Mouse (Mus musculus) fibroblast of lung, adult 2 months (primary cell): ENCODE measurements around the gene Deup1.

Source experiments
- DNase-seq: peaks from one replicate; pipeline ENCODE4 v3.0.0-alpha.2; 2011; ENCODE audit warnings: low read depth

Gene Deup1

DNA sequence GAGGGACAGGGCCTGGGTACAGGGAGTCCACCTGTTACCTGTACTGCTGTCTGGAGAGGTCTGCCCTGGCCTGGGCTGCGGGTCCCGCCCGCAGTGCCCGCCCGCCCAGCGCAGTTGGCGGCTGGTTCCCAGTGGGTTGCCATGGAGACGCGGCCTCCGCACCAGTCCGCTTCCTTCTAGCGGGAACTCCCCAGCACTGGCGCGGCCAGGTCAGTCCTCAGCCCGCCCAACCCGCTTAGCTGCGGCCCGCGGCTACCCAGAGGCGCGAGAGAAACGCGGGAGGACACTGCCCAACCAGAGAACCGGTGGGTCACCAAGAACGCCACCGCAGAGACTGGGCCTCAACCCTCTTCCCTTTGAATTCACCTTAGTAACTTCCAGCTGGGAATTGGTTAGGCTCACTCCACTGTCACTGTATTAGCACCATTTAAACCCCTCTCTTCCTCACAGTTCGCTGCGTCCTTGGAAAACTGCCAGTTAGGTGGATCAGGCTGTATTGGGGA is at the start of gene Deup1:
TSS of gene Deup1 (minus strand) at position 149 of the 503 bp plus-strand sequence.
- DNase-seq = no peak

DNA sequence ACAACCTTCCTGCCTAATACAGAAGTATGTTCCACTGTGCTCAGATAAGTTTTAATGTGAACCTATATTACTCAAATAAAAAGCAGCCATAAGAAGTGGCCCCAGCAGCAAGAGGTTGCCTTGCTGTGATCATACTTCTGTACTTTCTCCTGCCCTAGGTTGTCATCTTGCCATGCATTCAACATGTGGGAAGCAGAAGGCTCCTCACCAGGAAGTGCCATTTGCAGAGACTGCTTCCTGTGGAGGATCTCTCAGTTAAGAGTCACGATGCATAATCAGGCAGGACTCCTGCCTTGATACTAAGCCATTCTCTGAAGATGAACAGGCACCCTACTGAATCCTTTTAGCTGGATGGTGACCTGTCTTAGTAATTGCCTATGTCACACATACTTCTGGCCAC is 44.5 kb upstream of the Deup1 start:
- no peak for DNase-seq

DNA sequence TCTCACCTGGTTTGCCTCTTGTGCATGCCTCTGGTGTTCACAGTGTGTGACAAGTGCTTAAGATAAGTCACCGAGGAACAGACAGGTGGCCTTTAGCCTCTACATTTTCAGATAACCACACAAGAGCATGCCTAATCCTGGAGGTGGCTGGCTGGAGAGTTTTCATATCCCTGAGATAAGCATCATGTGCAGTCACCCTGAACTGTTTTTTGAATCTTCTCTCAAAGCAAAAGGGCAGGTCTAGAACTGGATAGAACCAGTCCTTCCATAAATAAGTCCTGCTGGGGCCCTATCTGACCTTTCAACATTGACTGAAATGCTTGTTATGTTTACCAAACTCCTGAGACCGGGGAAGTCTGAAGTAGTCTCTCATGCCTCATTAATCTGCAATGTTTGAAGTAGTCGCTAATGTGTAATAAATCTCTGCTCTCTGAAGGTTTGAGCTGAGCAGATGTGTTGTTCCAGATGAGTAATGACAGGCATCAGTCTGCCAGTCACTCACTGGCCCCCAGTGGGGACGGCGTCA is 42.3 kb upstream of the Deup1 start:
- no peak for DNase-seq

DNA sequence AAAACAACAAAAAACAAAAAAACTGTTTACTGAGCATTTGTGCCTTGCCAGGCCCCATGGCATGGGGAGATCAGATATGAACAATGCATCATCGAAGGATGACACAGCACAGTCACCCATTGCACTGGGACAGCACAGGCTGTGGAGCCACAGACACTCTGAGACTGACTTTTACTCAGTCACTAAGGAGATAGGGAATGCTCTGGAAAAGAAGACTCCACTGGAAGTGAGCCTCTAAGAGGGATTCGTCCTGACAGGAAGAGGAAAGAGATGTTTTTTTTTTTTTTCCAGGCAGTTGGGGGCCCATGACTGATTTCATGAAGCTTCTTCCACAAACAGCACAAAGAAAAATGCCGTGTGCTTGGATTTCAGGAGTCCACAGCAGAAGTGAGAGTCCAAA is 41.7 kb upstream of the Deup1 start:
- DNase-seq = no peak

DNA sequence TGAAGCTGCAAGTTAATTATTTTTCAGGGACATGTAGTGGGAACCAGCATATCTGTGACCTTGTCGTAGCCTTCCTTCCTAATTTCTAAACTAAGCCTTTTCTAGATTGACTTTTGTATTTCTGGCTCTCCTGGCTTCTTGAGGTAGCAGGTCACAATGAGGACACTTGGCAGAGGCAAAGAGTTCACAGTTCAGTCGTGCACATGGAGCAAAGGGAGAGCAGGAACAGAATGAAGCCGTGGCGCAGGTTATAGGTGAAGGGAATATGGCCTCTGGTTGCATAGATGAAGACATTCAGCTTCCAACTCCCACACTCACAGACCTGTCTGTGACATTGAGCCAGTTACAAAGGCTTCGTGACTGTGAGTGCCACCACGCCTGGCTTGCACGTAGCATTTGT is 36.9 kb upstream of the Deup1 start:
- no peak for DNase-seq

DNA sequence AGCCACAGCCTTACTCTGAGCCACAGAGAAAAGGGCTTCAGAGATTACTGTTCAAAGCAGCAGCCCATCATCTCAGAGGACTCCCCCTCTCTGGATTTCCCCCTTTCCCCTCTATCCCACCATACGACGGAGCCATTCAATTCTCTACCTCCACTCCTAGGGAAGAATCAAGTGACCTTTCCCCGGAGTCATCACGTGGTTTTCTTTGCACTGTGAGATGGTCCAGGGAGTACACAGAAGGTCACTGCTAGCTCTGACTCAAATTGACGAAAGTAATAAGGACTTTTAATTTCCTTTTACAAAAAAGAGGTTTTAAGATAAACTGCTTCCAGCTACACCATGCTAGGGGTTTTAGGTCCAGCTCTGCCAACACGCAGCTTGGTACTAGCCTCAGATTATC is 31.3 kb upstream of the Deup1 start:
- DNase-seq = no peak

DNA sequence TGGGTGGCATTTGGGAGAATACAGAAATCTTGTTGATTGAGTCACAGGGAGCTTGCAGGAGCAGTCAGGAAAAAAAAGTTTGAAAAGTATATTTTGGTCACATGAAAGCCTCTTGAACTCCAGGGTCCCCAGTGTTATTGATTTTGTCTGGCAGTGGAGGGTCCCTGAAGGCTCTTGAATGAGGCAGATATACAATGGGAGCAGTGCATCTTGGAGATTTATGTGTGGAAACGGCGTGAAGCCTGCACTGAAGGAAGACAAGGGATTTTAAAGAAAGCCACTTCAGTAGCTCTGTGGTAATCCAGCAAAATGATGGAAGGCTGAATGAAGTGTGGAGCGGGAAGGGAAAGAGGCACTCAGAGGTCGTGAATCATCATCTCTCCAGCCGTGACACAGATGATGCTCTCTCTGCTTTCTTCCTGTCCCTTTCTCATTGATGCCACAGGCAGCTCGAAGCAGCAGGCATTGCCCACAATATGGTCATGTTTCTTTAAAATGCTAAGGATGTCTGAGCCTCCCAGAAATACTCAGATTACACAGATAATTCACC is 30.6 kb upstream of the Deup1 start:
- DNase-seq = no peak

DNA sequence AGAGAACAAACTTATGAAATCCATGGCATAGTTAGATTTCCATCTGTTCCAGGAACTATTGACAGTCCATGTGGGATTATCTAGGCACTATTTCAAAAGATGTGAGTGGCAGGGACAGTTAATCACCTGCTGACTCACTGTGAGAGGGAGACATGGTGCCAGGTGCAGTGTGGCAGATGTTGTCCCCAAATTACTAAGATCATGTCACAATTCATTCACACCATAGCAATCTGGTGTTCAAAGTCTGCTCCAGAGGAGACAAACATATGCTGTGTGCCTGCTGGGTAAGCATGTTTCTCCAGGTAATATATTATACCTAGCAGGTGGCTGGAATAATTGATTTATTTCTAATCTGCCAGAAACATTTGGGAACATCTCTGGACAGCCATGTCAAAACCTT is 25.3 kb upstream of the Deup1 start:
- DNase-seq = no peak

DNA sequence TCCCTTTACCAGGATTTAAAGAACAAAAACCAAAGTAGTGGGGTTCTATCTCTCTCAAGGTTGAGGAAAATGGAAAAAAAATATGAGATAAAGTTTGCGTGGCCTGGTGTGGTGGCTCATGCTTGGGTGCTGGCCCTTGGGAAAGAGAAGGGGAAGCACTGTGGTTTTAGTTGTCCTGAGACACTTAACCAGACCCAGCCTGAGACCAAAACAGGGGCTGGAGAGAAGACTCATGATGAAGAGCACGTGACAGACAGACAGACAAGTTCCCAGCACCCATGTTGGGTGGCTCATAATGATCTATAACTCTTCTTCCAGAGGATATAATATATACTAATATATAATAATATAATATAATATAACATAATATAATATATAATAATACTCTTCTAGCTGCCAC is 22.2 kb upstream of the Deup1 start:
- no peak for DNase-seq

DNA sequence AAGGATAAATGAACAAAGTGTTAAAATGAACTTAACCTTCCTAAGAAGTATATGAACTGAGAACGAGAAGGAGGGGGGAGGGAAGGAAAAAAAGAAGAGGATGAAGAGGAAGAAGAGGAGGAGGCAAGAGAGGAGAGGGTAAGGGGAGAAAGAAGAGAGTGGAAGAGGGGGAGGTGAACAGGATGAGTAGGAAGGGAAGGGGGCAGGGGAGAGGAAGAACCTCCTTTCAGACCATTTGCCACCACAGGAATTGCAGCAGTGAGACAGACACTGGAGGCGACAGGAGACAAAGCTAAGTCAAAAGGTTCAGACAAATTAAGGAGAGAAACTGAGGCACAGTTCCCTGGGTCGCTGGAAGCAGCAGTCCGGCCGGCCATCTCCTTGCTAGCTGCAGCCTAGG is 349 bp downstream of the Deup1 start:
- no peak for DNase-seq

DNA sequence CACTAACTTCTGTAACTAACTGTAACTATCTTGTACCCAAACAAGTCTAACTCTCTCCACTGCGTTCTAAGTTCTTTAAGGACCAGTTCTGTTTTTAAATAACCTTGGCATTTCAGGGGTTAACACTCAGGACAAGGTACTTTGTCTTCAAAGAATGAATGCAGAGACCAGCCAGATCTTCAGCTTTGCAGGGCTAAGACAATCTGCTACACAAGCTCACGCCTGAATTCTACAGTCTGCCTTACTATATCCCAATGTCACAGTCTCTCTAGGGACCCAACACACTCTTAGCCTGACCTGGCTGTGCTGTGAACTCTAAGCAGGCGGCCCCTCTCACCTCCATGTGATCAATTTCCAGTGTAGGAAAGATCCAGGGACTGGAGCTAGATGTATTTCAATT is 3.0 kb downstream of the Deup1 start:
- no peak for DNase-seq

DNA sequence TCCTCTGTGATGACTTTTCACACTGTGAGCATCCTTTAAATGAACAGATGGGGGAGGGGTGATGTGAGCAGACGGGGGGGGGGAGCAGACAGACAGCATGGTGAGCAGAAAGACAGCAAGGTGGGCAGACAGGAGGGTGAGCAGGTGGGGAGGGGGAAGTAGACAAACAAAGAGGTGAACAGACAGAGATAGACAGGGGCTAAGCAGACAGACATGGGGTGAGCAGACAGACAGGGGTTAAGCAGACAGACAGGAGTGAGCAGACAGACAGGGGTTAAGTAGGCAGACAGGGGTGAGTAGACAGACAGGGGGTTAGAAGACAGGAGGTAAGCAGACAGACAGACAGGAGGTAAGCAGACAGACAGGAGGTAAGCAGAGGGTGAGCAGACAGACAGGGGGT is 8.0 kb downstream of the Deup1 start:
- DNase-seq = no peak

DNA sequence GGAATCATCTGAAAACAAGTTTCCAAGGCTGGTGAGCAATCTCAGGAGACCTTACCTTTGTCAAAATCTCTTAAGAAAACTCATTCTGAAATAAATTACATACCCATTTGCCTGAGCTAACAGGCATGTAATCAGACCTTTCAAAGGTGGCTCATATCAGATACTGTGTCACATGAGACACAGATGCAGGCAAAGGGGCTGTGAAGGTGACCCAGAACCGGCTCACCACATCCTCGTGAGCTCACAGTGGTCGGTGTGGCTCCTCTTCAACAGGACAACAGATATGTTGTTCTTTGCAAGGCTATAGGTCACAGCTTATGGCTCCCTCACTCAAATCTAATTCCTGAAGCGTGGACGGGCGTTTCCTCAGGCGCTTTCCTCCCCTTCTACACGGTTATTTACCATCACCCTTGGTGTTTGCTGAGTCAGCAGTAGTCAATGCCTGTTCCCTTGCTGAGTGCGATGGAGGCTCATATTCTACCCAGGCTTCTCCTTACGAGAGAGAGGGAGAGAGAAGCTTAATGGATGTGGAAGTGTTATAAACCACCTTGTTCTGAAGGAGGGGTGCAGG is 8.6 kb downstream of the Deup1 start:
- DNase-seq = no peak

DNA sequence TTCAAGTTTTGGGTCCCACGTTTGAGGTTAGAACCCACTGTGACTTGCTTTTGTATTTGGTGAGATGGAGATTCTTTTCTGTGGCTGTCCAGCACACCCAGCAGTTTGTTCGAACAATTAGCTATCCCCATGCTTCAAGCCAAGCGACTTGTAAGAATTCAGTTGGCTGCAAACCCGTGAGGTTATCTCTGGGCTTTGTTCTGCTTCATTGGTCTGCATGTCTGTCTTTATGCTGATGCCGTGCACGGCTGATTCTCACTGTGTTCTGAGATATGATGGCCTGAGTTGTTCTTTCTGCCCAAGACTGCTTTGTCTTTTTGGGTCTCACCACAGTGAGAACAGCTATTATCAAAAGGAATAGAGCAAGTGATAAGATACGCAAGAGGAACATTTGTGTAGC is 10.7 kb downstream of the Deup1 start:
- DNase-seq = no peak

DNA sequence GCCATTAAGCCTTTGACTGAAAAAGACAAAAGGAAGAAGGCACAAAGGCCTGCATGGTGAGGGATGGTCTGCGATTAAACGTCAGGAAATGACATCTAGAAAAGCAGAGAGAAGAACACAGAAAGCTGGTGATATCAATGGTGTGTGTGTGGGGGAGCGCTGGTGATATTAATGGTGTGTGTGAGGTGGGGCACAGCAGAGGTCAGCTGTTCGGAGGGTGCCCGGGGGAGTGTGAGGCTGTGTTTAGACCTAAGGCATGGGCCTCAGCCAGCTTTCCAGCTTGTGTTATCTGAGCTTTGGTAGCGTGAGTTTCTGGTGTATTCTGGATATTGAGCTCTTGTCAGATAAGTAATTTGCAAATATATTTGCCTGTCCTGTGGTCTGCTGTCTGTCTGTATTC is 11.3 kb downstream of the Deup1 start:
- no peak for DNase-seq

DNA sequence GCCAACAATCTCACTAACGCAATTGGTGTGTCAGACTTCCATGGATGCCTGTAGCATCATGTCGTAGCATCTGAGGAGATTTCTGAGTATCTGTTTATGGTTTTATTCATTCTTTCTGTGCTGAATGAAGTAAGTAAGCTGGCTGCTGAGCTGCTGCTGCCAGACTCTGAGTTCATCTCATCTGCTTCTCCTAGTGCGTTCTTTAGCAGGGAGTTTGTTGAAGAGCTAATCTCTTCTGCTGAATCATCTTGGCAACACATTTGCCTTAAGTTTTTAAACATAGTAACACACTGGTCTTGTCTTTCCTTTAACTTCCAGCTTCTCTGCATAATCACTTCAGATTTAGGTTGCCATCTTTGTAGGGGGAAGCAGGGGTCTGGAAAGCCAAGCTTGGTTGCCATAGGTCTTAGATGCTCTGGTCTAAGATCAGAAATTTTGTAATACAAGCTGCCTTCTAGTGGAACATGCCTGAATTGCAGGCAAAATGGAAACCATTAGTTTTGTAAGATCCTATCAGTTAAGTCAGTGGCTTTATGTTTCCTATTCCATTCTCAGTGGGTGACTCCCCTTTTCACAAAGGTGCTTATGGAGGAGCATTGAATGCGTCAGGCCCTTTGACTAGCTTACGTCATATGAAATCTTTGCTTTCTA is 18.3 kb downstream of the Deup1 start:
- no peak for DNase-seq

DNA sequence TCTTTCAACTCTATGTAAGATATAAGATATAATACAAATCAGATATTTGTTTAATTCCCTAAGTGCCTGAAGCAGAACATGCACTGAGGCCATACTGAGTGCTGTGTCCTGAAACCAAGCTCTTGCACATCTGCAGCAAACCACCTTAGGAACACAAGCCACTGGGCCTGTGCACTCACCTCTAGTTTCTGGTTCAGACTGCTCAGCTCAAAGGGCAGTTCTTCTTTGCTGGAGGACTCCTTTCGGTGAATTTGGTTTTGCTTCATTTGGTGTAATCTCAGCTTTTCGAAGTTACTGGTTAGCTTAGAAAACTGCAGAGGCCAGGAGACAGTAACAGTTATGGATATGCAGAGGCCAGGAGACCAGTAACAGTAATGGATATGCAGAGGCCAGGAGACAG is 20.1 kb downstream of the Deup1 start:
- DNase-seq = no peak

DNA sequence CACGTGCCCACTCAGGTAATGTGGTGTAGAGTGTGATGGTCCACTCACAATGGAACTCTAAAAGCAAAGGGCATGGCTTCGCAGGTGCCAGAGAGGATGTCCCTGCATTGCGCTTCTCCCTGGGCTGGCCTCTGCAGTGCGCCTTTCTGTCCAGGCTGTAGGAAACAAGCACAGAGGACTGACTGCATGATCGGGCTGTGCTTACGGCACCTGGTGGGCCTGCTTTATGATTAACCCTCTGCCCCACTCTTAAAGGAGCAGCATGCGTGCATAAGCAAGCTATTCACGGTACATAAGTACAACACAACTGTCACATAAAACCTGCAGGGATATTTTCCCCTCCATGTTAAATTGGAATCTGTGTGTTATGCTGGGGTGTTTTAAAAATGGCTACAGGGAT is 24.6 kb downstream of the Deup1 start:
- no peak for DNase-seq

DNA sequence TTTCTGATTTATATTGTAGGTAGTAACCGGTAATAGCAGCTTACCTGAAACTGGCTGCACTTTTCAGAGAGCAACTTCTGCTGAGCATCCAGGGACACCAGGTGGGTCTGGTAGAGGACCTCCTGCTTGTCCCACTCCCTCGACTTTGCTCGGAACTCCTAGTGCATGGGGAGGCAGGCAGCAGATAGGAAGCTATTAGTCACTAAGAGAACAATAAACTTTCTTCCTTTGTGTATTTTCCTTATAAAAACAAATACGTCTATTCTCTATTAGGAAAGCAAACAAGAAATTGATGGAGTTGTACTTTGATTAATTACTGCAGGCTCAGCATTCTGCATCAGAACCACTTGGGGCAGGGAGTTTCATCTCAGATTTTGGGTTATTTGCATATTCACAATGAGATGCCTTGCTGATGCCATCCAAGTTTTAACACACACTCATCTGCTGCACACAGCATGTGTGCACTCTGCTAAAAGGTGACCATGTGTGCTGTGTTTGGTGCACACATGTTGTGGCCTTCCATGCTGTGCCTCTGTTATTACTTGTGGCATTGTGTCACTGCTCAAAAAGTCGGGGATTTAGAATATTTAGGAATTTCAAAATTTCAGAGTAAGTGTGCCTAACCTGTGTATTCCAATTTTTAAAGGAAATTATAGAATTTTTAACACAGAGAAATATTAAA is 26.7 kb downstream of the Deup1 start:
- DNase-seq = no peak

DNA sequence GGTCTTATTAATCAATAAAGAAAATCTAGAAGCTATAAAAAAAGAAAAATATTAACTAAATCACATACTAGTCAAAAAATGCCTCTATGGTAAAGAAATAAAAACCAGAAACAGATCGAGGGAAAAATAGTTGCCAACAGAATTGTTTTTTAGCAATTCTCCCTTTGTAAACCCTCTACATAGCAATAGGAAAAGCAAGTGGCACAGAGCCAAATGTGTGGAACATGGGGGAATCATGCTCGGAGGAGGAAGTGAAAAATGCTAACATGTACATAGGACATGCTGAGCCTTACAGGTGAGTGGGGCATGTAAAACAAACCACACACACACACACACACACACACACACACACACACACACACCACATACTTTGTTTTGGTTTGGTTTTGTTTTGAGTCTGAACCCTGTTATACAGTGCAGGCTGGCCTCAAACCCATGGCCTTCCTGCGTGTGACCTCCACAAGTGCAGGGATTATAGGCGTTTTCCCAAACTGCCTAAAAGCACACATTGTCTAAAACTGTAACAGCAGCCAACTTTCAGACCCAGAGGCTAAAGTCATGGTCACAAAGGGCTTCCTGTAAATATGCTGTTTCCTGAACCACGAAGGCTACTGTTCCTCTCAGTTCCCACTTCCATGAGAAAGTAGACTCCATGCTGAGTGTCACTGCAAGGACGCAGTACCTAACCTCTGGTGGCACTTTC is 27.4 kb downstream of the Deup1 start:
- no peak for DNase-seq

DNA sequence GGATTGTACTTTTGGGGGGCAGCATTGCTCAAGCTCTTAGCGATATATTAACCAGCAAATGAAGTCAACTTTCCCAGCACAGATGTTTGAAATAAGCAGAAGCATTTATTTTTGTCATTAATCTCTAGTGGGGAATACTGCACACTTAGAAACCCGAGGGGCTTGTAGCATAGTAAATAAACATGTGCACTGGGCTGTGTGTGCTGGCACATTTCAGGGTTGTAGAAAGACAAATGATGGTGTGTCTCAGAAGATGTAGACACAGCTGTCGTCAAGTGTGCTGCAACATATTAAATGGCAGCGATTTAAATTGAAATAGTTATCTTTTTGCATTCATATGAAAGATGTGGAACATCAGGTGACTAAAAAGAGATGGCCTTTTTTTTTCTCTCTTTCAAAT is 31.1 kb downstream of the Deup1 start:
- DNase-seq = no peak

DNA sequence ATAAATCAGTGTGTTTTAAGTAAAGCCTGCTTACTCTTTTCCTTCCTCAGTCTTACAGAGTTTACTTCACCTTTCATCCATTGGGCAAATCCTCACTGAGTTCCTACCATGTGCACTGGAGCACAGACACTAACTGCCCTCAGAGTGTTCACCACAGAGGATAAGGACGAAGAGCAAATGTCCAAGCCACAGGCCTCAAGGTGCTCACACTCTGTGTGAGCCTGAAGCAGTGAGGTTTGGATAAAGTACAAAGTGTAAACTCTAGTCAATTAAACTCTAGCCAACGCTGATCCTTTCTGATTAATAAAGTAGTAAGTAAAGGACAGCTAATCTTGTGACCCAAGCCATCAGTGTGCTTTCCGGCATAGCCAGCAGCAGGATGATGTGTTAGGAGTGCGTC is 33.6 kb downstream of the Deup1 start:
- no peak for DNase-seq
